Mouse (Mus musculus) stomach, postnatal 0 days (tissue): ENCODE data around the gene Txndc5.
A peak's percentile ranks its signal among the peaks of the same experiment; 100 is the strongest.

Experiments
- CTCF ChIP-seq: IDR thresholded peaks from 2 replicates; pipeline ENCODE4 v1.5.1; 2016; ENCODE audit warnings: antibody characterized with exemption, low read depth, mild to moderate bottlenecking, moderate library complexity
- EP300 ChIP-seq: optimal IDR thresholded peaks from 2 replicates; pipeline ENCODE3; 2016; ENCODE audit warnings: antibody characterized with exemption

DNA sequence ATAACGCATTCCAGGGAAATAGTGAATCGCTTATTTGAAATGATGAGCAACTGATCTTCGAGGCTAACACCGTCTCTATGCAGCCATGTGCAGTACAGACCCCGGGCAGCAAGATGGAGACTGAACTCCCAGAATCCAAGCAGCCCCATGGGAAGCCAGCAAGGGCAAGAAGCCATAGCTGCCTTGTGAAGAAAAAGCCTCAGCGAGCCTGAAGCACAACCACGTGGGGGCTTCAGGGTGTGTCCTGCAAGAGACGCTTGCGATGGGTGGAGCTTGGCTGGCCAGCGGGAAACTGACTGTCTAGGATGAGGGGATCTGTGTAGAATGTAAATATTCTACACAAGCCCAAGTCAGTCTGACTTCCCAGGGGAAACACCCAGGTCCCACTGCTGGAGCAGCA, 16.6 kb downstream of the Txndc5 start:
- TF ChIP-seq CTCF (peak; percentile 41), EP300 (no peak)
